Mouse (Mus musculus): ENCODE data around the gene R3hdm2. TPM values are rescaled to one million over a fixed set of nuclear protein-coding genes. Genes with fewer than 3 reads are reported as not detected.

Gene R3hdm2
- polyA plus RNA-seq (2015; fragmentation: Nextera tagmentation; extraction: Ambion mirVana), result 14.4 and 15.0 TPM in 2 replicates

- no peaks in the 10 kb centered on the region for H3K27me3 ChIP-seq
- peak within 1 kb of the TSS; percentile 80 for H3K4me3 ChIP-seq (replicated peaks)
- WGBS (ENCODE audit: insufficient replicate concordance), result under 1% methylated on average over 52 of the region's 53 CpGs
- H3K36me3 ChIP-seq (replicated peaks), result no peaks in the 10 kb centered on the region
- H3K27ac ChIP-seq (replicated peaks), result peak within 1 kb of the TSS; percentile 88
- H3K9me3 ChIP-seq (replicated peaks), result no peaks in the 10 kb centered on the region
- H3K9ac ChIP-seq, result peak within 1 kb of the TSS; percentile 76
- ATAC-seq (ENCODE audit: insufficient read depth), result peak; percentile 98
- peak within 1 kb of the TSS; percentile 90 for H3K4me2 ChIP-seq
- H3K4me1 ChIP-seq (replicated peaks), result peaks cover 32% of the 10 kb centered on the region
Measured at GRCm38 (mm10) chr10:127380251-127380691, at the start of gene R3hdm2. Gene R3hdm2 (plus strand): TSS chr10:127380327.

- ATAC-seq (ENCODE audit: insufficient read depth), result no peak
- peak overlapping the region; percentile 38; the same call in 1 of the 2 replicates for H3K4me2 ChIP-seq
Measured at GRCm38 (mm10) chr10:127332211-127332874, 47.8 kb upstream of the R3hdm2 start.

GRCm38 (mm10) chr10:127333152-127333551 is 47.0 kb upstream of the R3hdm2 start:
- Histone ChIP-seq H3K36me3 (replicated peaks) (peaks cover 3% of the 10 kb centered on the region; the same call in 1 of the 2 replicates), H3K27me3 (peaks cover 29% of the 10 kb centered on the region), H3K4me3 (replicated peaks) (no peak overlapping the region), H3K4me2 (no peak overlapping the region), H3K4me1 (replicated peaks) (no peaks in the 10 kb centered on the region; the same call in none of the 2 replicates), H3K27ac (replicated peaks) (no peak overlapping the region), H3K9me3 (replicated peaks) (no peaks in the 10 kb centered on the region), H3K9ac (no peak overlapping the region)
- WGBS (ENCODE audit: insufficient replicate concordance), result 40% methylated on average over 5 of the region's 5 CpGs
- no peak for ATAC-seq (ENCODE audit: insufficient read depth)

More at GRCm38 (mm10) chr10:127332211-127332874, 47.8 kb upstream of the R3hdm2 start:
- no peak overlapping the region for H3K27ac ChIP-seq (replicated peaks)
- H3K27me3 ChIP-seq, result peaks cover 27% of the 10 kb centered on the region
- 32% methylated on average over 31 of the region's 31 CpGs for WGBS (ENCODE audit: insufficient replicate concordance)
- no peaks in the 10 kb centered on the region for H3K9me3 ChIP-seq (replicated peaks)
- H3K4me3 ChIP-seq (replicated peaks), result no peak overlapping the region
- H3K4me1 ChIP-seq (replicated peaks), result no peaks in the 10 kb centered on the region; the same call in none of the 2 replicates
- peaks cover 3% of the 10 kb centered on the region; the same call in 1 of the 2 replicates for H3K36me3 ChIP-seq (replicated peaks)
- no peak overlapping the region for H3K9ac ChIP-seq

- peaks cover 50% of the 10 kb centered on the region for H3K27me3 ChIP-seq
- H3K9me3 ChIP-seq (replicated peaks), result no peaks in the 10 kb centered on the region
- no peaks in the 10 kb centered on the region for H3K36me3 ChIP-seq (replicated peaks)
- no peak overlapping the region for H3K9ac ChIP-seq
- H3K4me2 ChIP-seq, result no peak overlapping the region
- H3K4me1 ChIP-seq (replicated peaks), result peaks cover 13% of the 10 kb centered on the region
- WGBS (ENCODE audit: insufficient replicate concordance), result 35% methylated on average over 1 of the region's 1 CpGs
- H3K4me3 ChIP-seq (replicated peaks), result no peak overlapping the region
- H3K27ac ChIP-seq (replicated peaks), result no peak overlapping the region
- no peak for ATAC-seq (ENCODE audit: insufficient read depth)
Measured at GRCm38 (mm10) chr10:127335271-127335670, 44.9 kb upstream of the R3hdm2 start.

GRCm38 (mm10) chr10:127336952-127337351 is 43.2 kb upstream of the R3hdm2 start:
- H3K9ac ChIP-seq, result no peak overlapping the region
- H3K36me3 ChIP-seq (replicated peaks), result no peaks in the 10 kb centered on the region
- no peak overlapping the region for H3K27ac ChIP-seq (replicated peaks)
- H3K9me3 ChIP-seq (replicated peaks), result no peaks in the 10 kb centered on the region
- H3K4me1 ChIP-seq (replicated peaks), result peaks cover 29% of the 10 kb centered on the region
- no peak for ATAC-seq (ENCODE audit: insufficient read depth)
- H3K4me3 ChIP-seq (replicated peaks), result no peak overlapping the region
- WGBS (ENCODE audit: insufficient replicate concordance), result 44% methylated on average over 5 of the region's 5 CpGs
- peaks cover 61% of the 10 kb centered on the region for H3K27me3 ChIP-seq
- no peak overlapping the region for H3K4me2 ChIP-seq

GRCm38 (mm10) chr10:127337536-127338099 is 42.5 kb upstream of the R3hdm2 start:
- H3K27me3 ChIP-seq, result peaks cover 67% of the 10 kb centered on the region

GRCm38 (mm10) chr10:127338930-127339682 is 41.0 kb upstream of the R3hdm2 start:
- under 1% methylated on average over 31 of the region's 31 CpGs for WGBS (ENCODE audit: insufficient replicate concordance)

More at GRCm38 (mm10) chr10:127337536-127338099, 42.5 kb upstream of the R3hdm2 start:
- no peak overlapping the region for H3K4me2 ChIP-seq
- no peak for ATAC-seq (ENCODE audit: insufficient read depth)
- WGBS (ENCODE audit: insufficient replicate concordance), result 54% methylated on average over 6 of the region's 6 CpGs
- no peak overlapping the region for H3K27ac ChIP-seq (replicated peaks)
- H3K36me3 ChIP-seq (replicated peaks), result no peaks in the 10 kb centered on the region
- H3K4me1 ChIP-seq (replicated peaks), result peaks cover 35% of the 10 kb centered on the region
- H3K9me3 ChIP-seq (replicated peaks), result no peaks in the 10 kb centered on the region
- H3K9ac ChIP-seq, result no peak overlapping the region
- H3K4me3 ChIP-seq (replicated peaks), result no peak overlapping the region

GRCm38 (mm10) chr10:127339683-127340576 is 40.2 kb upstream of the R3hdm2 start:
- Histone ChIP-seq H3K4me2 (peak overlapping the region; percentile 70), H3K9ac (peak overlapping the region; percentile 11; the same call in 1 of the 2 replicates), H3K4me3 (replicated peaks) (peak overlapping the region; percentile 41), H3K4me1 (replicated peaks) (peaks cover 35% of the 10 kb centered on the region), H3K27ac (replicated peaks) (no peak overlapping the region), H3K36me3 (replicated peaks) (no peaks in the 10 kb centered on the region), H3K9me3 (replicated peaks) (no peaks in the 10 kb centered on the region), H3K27me3 (peaks cover 76% of the 10 kb centered on the region)
- no peak for ATAC-seq (ENCODE audit: insufficient read depth)
- WGBS (ENCODE audit: insufficient replicate concordance), result under 1% methylated on average over 41 of the region's 42 CpGs

More at GRCm38 (mm10) chr10:127338930-127339682, 41.0 kb upstream of the R3hdm2 start:
- Histone ChIP-seq H3K27me3 (peaks cover 76% of the 10 kb centered on the region), H3K27ac (replicated peaks) (no peak overlapping the region), H3K9me3 (replicated peaks) (no peaks in the 10 kb centered on the region), H3K4me3 (replicated peaks) (peak overlapping the region; percentile 41), H3K36me3 (replicated peaks) (no peaks in the 10 kb centered on the region), H3K4me2 (peak overlapping the region; percentile 70), H3K9ac (peak overlapping the region; percentile 11; the same call in 1 of the 2 replicates), H3K4me1 (replicated peaks) (peaks cover 35% of the 10 kb centered on the region)
- peak; percentile 60 for ATAC-seq (ENCODE audit: insufficient read depth)

- H3K9me3 ChIP-seq (replicated peaks), result no peaks in the 10 kb centered on the region
- H3K4me2 ChIP-seq, result peak overlapping the region; percentile 70
- no peak overlapping the region for H3K27ac ChIP-seq (replicated peaks)
- H3K4me3 ChIP-seq (replicated peaks), result peak overlapping the region; percentile 41
- H3K36me3 ChIP-seq (replicated peaks), result no peaks in the 10 kb centered on the region
- WGBS (ENCODE audit: insufficient replicate concordance), result 2% methylated on average over 27 of the region's 27 CpGs
- H3K27me3 ChIP-seq, result peaks cover 75% of the 10 kb centered on the region
- H3K4me1 ChIP-seq (replicated peaks), result peaks cover 35% of the 10 kb centered on the region
- H3K9ac ChIP-seq, result no peak overlapping the region
- no peak for ATAC-seq (ENCODE audit: insufficient read depth)
Measured at GRCm38 (mm10) chr10:127340577-127341359, 39.4 kb upstream of the R3hdm2 start.

- H3K4me2 ChIP-seq, result peak overlapping the region; percentile 70
- H3K9me3 ChIP-seq (replicated peaks), result no peaks in the 10 kb centered on the region
- no peak overlapping the region for H3K9ac ChIP-seq
- no peak overlapping the region for H3K27ac ChIP-seq (replicated peaks)
- WGBS (ENCODE audit: insufficient replicate concordance), result under 1% methylated on average over 11 of the region's 11 CpGs
- H3K36me3 ChIP-seq (replicated peaks), result no peaks in the 10 kb centered on the region
- peak overlapping the region; percentile 41 for H3K4me3 ChIP-seq (replicated peaks)
- ATAC-seq (ENCODE audit: insufficient read depth), result no peak
- H3K4me1 ChIP-seq (replicated peaks), result peaks cover 35% of the 10 kb centered on the region
- H3K27me3 ChIP-seq, result peaks cover 72% of the 10 kb centered on the region
Measured at GRCm38 (mm10) chr10:127341360-127341690, 38.8 kb upstream of the R3hdm2 start.
